Mouse (Mus musculus) hindbrain, embryonic 15.5 days (tissue): Measurements from ENCODE around the gene Adcy4. TPM values are rescaled to one million over a fixed set of nuclear protein-coding genes. Genes with fewer than 3 reads are reported as not detected.

Source experiments
- ATAC-seq: fragments of 200-750 bp; cut with Nextera tagmentation; 2 replicates; pipeline ENCODE4 v1.8.0; 2017; ENCODE audit warnings: low read depth, moderate number of reproducible peaks, moderate TSS enrichment; ENCODE audit not compliant: low FRiP score
- H3K27ac ChIP-seq: fragments of 300-500 bp; sonication (generic); replicated peaks from 2 replicates; pipeline ENCODE4 v1.5.1; 2015; ENCODE audit warnings: mild to moderate bottlenecking, inconsistent platforms
- H3K27me3 ChIP-seq: fragments of 300-500 bp; sonication (generic); 2 replicates; pipeline ENCODE4 v1.6.1; 2015; ENCODE audit warnings: control low read depth, inconsistent platforms
- H3K36me3 ChIP-seq: fragments of 300-500 bp; sonication (generic); 2 replicates; pipeline ENCODE4 v1.6.1; 2015; ENCODE audit warnings: control low read depth, inconsistent platforms
- H3K4me1 ChIP-seq: fragments of 300-500 bp; sonication (generic); replicated peaks from 2 replicates; pipeline ENCODE4 v1.6.1; 2015; ENCODE audit warnings: control low read depth, inconsistent platforms
- H3K4me2 ChIP-seq: fragments of 300-500 bp; sonication (generic); 2 replicates; pipeline ENCODE4 v1.6.1; 2015; ENCODE audit warnings: moderate library complexity, mild to moderate bottlenecking, inconsistent platforms
- H3K4me3 ChIP-seq: fragments of 300-500 bp; sonication (generic); 2 replicates; pipeline ENCODE4 v1.5.1; 2015; ENCODE audit warnings: mild to moderate bottlenecking, inconsistent platforms
- H3K9ac ChIP-seq: fragments of 300-500 bp; sonication (generic); 2 replicates; pipeline ENCODE4 v1.6.1; 2015; ENCODE audit warnings: inconsistent platforms
- H3K9me3 ChIP-seq: fragments of 300-500 bp; sonication (generic); 2 replicates; pipeline ENCODE4 v1.6.1; 2016; ENCODE audit warnings: control low read depth, inconsistent platforms
- WGBS: fragments of 180-500 bp; shearing (Covaris S2); methylation state at CpG from one replicate; pipeline ENCODE4 v1.1.7; 2015; 5-methylcytosine and 5-hydroxymethylcytosine counted together
- polyA plus RNA-seq: library from polyadenylated mRNA; unstranded; fragments of >200 nt; fragmentation: Nextera tagmentation; extraction: Ambion mirVana; gene quantifications from 2 replicates; pipeline ENCODE4 v1.2.1, GENCODE M21; 2015

Adcy4 gene
- polyA plus RNA-seq, 1 experiment from 2014 or later, result 4.0 TPM

- 6% methylated on average over 12 of the region's 13 CpGs for WGBS
- ATAC-seq, result no peak
Observed at GRCm38 (mm10) chr14:55822435-55822990, 38.6 kb upstream of the Adcy4 start.

GRCm38 (mm10) chr14:55820576-55820975 is 36.7 kb upstream of the Adcy4 start:
- Histone ChIP-seq H3K4me2 (no peak overlapping the region), H3K27ac (no peak overlapping the region), H3K4me1 (peaks cover 26% of the 10 kb centered on the region), H3K27me3 (peaks cover 3% of the 10 kb centered on the region; the same call in 1 of the 2 replicates), H3K9ac (no peak overlapping the region), H3K9me3 (no peaks in the 10 kb centered on the region), H3K36me3 (no peaks in the 10 kb centered on the region), H3K4me3 (no peak overlapping the region)
- ATAC-seq, result no peak
- 88% methylated on average over 9 of the region's 9 CpGs for WGBS

More at GRCm38 (mm10) chr14:55822435-55822990, 38.6 kb upstream of the Adcy4 start:
- H3K4me1 ChIP-seq, result peaks cover 41% of the 10 kb centered on the region
- H3K9me3 ChIP-seq, result no peaks in the 10 kb centered on the region
- H3K36me3 ChIP-seq, result no peaks in the 10 kb centered on the region
- peak overlapping the region; percentile 81 for H3K27ac ChIP-seq
- H3K4me2 ChIP-seq, result peak overlapping the region; percentile 91
- peak overlapping the region; percentile 57 for H3K4me3 ChIP-seq
- peak overlapping the region; percentile 66 for H3K9ac ChIP-seq
- peaks cover 18% of the 10 kb centered on the region for H3K27me3 ChIP-seq

GRCm38 (mm10) chr14:55819845-55820405 is 36.0 kb upstream of the Adcy4 start:
- no peak for ATAC-seq
- H3K27ac ChIP-seq, result no peak overlapping the region
- WGBS, result 80% methylated on average over 7 of the region's 7 CpGs

GRCm38 (mm10) chr14:55815310-55815751 is 31.4 kb upstream of the Adcy4 start:
- peak overlapping the region; percentile 67 for H3K4me2 ChIP-seq
- H3K27me3 ChIP-seq, result no peaks in the 10 kb centered on the region
- ATAC-seq, result peak; percentile 76
- 25% methylated on average over 17 of the region's 17 CpGs for WGBS
- peak overlapping the region; percentile 35 for H3K9ac ChIP-seq
- H3K9me3 ChIP-seq, result no peaks in the 10 kb centered on the region
- H3K27ac ChIP-seq, result peak overlapping the region; percentile 49; the same call in 1 of the 2 replicates
- H3K36me3 ChIP-seq, result no peaks in the 10 kb centered on the region
- no peaks in the 10 kb centered on the region for H3K4me1 ChIP-seq
- H3K4me3 ChIP-seq, result peak overlapping the region; percentile 45

More at GRCm38 (mm10) chr14:55819845-55820405, 36.0 kb upstream of the Adcy4 start:
- Histone ChIP-seq H3K9me3 (no peaks in the 10 kb centered on the region), H3K4me3 (no peak overlapping the region), H3K4me1 (peaks cover 19% of the 10 kb centered on the region), H3K36me3 (no peaks in the 10 kb centered on the region), H3K9ac (no peak overlapping the region), H3K4me2 (no peak overlapping the region), H3K27me3 (peaks cover 2% of the 10 kb centered on the region; the same call in 1 of the 2 replicates)

DNA sequence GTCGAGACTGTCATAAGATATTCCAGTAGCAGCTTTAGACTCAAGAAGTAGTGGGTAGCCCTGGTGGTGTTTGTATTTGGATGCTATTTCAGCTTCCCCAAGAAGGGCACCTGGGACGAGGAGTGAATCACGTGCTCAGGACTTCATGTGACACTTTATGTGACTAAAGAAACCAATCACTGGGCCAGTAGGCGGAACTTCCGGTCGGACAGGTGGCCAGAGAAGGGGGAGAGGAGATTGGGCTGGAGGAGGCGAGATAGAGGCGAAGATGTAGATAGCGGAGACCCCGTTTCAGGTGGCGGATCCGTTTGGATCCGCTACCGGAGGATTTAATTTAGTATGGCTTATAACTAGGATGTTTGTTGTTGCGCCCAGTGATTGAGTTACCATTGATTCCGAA is 31.0 kb upstream of the Adcy4 start:
- ATAC-seq, result peak; percentile 90
- peak overlapping the region; percentile 49; the same call in 1 of the 2 replicates for H3K27ac ChIP-seq
- no peaks in the 10 kb centered on the region for H3K36me3 ChIP-seq
- no peaks in the 10 kb centered on the region for H3K4me1 ChIP-seq
- peak overlapping the region; percentile 35 for H3K9ac ChIP-seq
- 26% methylated on average over 16 of the region's 16 CpGs for WGBS
- peak overlapping the region; percentile 67 for H3K4me2 ChIP-seq
- no peaks in the 10 kb centered on the region for H3K27me3 ChIP-seq
- no peaks in the 10 kb centered on the region for H3K9me3 ChIP-seq
- H3K4me3 ChIP-seq, result peak overlapping the region; percentile 45

DNA sequence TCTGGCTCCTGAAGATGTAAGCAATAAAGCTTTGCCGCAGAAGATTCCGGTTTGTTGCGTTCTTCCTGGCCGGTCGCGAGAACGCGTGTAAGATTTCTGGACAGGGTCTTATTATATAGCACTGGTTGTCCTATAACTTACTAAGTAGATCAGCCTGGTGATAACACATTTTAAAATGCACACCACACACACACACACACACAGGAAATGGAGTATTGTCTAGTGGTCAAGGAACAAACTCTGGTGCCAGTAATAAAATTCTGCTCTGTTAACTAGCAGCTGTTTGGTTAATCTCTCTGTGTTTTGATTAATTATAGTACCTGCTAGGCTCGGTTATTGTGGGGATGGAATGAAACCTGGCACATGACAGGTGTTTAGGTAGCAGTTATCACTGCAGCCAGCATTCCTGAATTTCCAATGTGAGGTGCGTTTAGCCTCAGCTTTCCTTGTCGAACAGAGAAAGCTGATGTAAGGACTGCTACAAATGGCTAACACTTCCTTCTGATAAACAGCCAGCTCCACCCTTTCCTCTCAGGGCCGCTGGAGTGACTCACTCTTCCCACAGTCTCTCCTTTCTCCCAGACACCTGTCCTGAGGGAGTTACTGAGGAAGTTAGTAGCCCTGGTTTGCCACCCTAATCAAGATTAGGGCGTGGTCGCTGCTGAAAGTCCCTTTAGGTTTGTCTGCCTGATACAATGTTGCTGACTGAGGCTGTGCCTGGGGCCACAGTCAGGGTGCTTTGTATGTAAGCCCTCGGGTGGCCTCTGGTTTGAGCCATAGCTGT is 11.7 kb upstream of the Adcy4 start:
- Histone ChIP-seq H3K4me2 (no peak overlapping the region), H3K9ac (no peak overlapping the region), H3K4me1 (no peaks in the 10 kb centered on the region), H3K9me3 (no peaks in the 10 kb centered on the region), H3K27ac (no peak overlapping the region), H3K27me3 (0 out of 2 replicates have a peak, but pooled peaks cover 2% of the 10 kb centered on the region), H3K4me3 (no peak overlapping the region), H3K36me3 (no peaks in the 10 kb centered on the region)
- ATAC-seq, result no peak
- WGBS, result 87% methylated on average over 15 of the region's 15 CpGs

DNA sequence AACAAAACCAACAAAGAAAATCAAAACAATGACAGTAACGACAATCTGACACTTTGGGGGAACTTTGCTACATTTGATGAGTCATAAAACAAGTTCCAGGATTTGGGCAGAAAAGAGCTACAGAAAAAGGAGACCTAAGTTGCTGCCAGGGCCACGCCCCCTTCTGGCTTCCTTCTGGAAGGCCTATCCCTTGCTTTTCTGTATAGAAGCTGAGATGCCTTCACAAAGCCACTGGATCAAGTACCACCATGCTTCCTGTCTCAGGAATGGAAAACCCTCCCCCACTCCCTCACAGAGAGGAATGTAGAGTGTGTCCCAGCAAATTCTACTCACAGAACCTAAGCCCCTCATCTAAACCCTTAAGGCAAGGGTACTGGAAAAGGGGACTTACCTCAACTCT is 10.1 kb upstream of the Adcy4 start:
- no peak for ATAC-seq
- 69% methylated on average over 2 of the region's 2 CpGs for WGBS
- Histone ChIP-seq H3K4me1 (no peaks in the 10 kb centered on the region), H3K27me3 (peaks cover 18% of the 10 kb centered on the region), H3K27ac (no peak overlapping the region), H3K9me3 (no peaks in the 10 kb centered on the region), H3K9ac (no peak overlapping the region), H3K36me3 (no peaks in the 10 kb centered on the region), H3K4me3 (no peak overlapping the region), H3K4me2 (no peak overlapping the region)

DNA sequence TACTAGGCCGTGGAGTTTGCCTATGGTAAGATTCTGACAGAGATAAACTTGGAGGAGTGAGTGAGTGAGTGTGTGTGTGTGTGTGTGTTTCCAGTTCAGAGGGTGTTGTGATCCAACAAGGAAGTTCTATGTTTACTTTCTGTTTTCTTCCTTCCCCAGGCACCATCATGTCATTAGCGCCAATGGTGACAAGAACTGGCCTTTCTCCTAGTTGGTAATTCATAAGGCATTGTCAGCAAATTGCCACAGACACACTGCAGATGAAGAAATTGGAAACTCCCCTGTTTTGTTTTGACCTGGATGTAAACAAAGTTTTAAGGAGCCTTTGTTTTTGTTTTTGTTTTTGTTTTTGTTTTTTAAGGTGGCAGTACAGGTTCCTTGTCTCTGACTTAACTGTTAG is 9.6 kb upstream of the Adcy4 start:
- H3K27me3 ChIP-seq, result peaks cover 23% of the 10 kb centered on the region
- H3K4me1 ChIP-seq, result peaks cover 2% of the 10 kb centered on the region; the same call in 1 of the 2 replicates
- no peaks in the 10 kb centered on the region for H3K36me3 ChIP-seq
- H3K27ac ChIP-seq, result no peak overlapping the region
- WGBS, result 82% methylated on average over 2 of the region's 2 CpGs
- no peak for ATAC-seq
- no peak overlapping the region for H3K4me2 ChIP-seq
- no peak overlapping the region for H3K4me3 ChIP-seq
- H3K9ac ChIP-seq, result no peak overlapping the region
- no peaks in the 10 kb centered on the region for H3K9me3 ChIP-seq

DNA sequence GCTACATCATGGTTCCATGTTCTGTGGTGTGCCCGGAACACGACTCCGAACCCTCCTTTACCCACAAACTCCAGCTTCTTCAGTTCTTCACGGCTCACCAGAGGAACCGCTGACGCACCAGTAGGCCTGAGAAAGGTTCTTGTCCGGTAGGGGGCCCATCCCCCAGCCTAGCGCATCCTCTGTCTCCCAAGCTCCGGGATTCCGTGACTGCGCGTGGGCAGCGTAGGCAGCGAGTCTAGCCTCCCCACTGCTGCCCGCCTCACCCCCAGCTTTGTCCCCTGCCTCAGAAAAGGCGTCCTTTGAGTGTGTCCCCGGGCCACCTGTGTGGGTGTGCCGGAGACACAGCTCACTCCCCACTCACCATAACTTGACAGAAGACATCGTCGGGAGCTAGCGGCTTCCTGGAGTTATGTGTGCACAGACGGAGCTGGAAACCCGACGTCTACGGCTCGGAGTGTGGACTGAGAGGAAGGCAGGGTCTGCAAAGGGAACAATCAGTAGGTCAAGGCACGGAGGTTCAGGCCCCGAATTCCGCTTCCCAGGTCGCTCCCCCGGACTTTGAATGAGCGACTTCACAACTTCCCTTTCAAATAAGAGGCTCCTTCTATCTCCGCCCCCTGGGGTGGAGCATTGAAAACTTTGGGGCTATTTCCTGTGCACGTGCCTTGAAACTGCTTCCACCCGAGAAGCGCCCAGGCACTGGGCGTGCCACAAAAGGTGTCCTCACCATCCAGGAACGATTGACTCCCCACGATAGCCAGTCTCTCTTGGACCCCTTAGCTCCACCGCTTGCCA is 4.6 kb upstream of the Adcy4 start, which contains the start of gene Ripk3:
Gene Ripk3, minus strand, starts transcription at position 610 of the 795 bp plus-strand sequence.
- peaks cover 73% of the 10 kb centered on the region for H3K27me3 ChIP-seq
- no peak for ATAC-seq
- no peaks in the 10 kb centered on the region for H3K36me3 ChIP-seq
- H3K9ac ChIP-seq, result no peak within 1 kb of the TSS
- no peak within 1 kb of the TSS for H3K27ac ChIP-seq
- peaks cover 11% of the 10 kb centered on the region for H3K4me1 ChIP-seq
- WGBS, result 5% methylated on average over 40 of the region's 40 CpGs
- H3K9me3 ChIP-seq, result no peaks in the 10 kb centered on the region
- peak within 1 kb of the TSS; percentile 46 for H3K4me2 ChIP-seq
- H3K4me3 ChIP-seq, result peak within 1 kb of the TSS; percentile 25

GRCm38 (mm10) chr14:55787731-55788130 is 3.8 kb upstream of the Adcy4 start:
- Histone ChIP-seq H3K9ac (no peak overlapping the region), H3K27me3 (peaks cover 79% of the 10 kb centered on the region), H3K4me3 (no peak overlapping the region), H3K4me1 (peaks cover 14% of the 10 kb centered on the region), H3K36me3 (no peaks in the 10 kb centered on the region), H3K27ac (no peak overlapping the region), H3K9me3 (no peaks in the 10 kb centered on the region), H3K4me2 (no peak overlapping the region)
- no peak for ATAC-seq
- WGBS, result 40% methylated on average over 11 of the region's 11 CpGs

DNA sequence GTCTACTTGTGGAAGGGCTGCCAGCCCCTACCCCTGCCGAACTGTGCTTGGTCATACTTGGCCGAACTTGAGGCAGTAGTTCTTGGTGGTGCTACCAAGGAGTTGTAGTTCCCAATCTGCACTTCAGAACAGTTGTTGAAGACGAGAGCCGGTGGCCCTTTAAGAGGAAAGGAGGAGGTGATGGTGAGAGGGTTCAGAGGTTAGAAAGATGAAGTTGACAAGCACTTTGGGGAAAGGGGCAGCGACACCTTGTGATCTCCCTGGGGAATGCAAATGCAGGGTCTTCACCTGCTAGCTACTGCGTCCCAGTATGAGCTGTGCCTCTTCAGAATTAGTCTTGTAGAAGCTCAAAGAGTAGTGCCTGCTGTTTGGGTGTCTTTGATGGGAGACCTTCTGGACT is 1.3 kb upstream of the Adcy4 start:
- Histone ChIP-seq H3K27me3 (peaks cover 86% of the 10 kb centered on the region), H3K36me3 (no peaks in the 10 kb centered on the region)

More for the DNA sequence above, 1.3 kb upstream of the Adcy4 start:
- Histone ChIP-seq H3K4me1 (peaks cover 20% of the 10 kb centered on the region), H3K27ac (no peak overlapping the region), H3K4me2 (no peak overlapping the region), H3K9ac (no peak overlapping the region), H3K4me3 (no peak overlapping the region), H3K9me3 (no peaks in the 10 kb centered on the region)
- no peak for ATAC-seq
- 27% methylated on average over 6 of the region's 6 CpGs for WGBS
